12 mouse cellular contexts compared by ENCODE assay signal in genomic region chr5:13667444-13667843, GRCm38 (mm10).
DNase-seq lines count a peak whose midpoint lies in the region; ATAC-seq lines count a peak whose summit lies in the region.
"Had no signal": no experiment of that assay in that cellular context is flagged by ENCODE, and none has a peak within 500 bp of the region (broad histone marks: within the 10 kb centered on the region; RNA-seq: fewer than 3 reads in every experiment).

No protein-coding gene starts in this region.

- intact Hi-C loops in left cerebral cortex, postnatal 36 days (cut with DNase I): no loop called here

- no peak for DNase-seq in cerebellum, postnatal 4 days (ENCODE audit: low spot score in 2 of 2)
- peak; percentile 9 for DNase-seq in cerebellum, adult 11-12 months
- peak; percentile 7 to 14 for DNase-seq in frontal cortex, postnatal 10 days (ENCODE audit: low spot score in 2 of 2)
- peak; percentile 47 to 62 for DNase-seq in left cerebral cortex, postnatal 36 days (ENCODE audit: low spot score in 2 of 2)
- no peak for DNase-seq in adrenal gland, postnatal 10 days
- no peak for DNase-seq in adrenal gland, adult 18-20 months (ENCODE audit: low spot score in 2 of 2)
- DNase-seq: B cell, adult 2 months; heart, adult 18-20 months; lung, postnatal 4 days; thymus, postnatal 36 days had no signal

- peak; percentile 74; the same call in 1 of the 2 replicates for ATAC-seq in cerebellum, adult (ENCODE audit: insufficient number of reproducible peaks, low FRiP score, low TSS enrichment)
- ATAC-seq in inflammation-experienced regulatory T-cells, adult 6 months: no peak

Comparison
In these comparisons a context has a peak if more than half of its experiments do, and no peak if none do; other contexts are left out.
1. DNase-seq: peak in cerebellum, adult 11-12 months (single experiment), frontal cortex, postnatal 10 days (2 of 2) and left cerebral cortex, postnatal 36 days (2 of 2); none in cerebellum, postnatal 4 days (0 of 2), adrenal gland, postnatal 10 days (single experiment) and adrenal gland, adult 18-20 months (0 of 2).